ENCODE assay signal across 11 mouse cellular contexts in the genomic region with DNA sequence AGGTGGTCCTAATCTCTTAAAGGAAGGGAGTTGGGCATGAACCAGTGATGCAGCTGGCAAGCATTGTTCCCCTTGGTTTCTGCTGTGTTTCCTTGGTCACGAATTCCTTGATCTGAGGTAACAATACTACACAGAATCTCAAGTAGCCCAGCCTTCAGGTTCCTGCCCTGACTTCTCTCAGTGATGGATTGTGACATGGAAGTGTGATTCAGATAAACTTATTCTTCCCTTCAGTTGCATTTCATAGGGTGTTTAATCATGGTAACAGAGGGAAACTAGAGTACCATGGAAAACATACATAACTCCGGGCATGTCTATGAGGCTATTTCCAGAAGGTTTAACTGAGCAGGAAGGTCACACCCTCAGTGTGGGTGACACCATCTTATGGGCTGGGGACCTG. TPM values are rescaled to one million over a fixed set of nuclear protein-coding genes. Genes with fewer than 3 reads are reported as not detected.
A peak's percentile ranks its signal among the peaks of the same experiment; 100 is the strongest.
DNase-seq lines count a peak whose midpoint lies in the region; ATAC-seq and TF ChIP-seq lines count a peak whose summit lies in the region.
"Had no signal": no experiment of that assay in that cellular context is flagged by ENCODE, and none has a peak within 500 bp of the region (broad histone marks: within the 10 kb centered on the region; RNA-seq: fewer than 3 reads in every experiment).

A gene (minus strand): TSS at position 101 of the 400 bp plus-strand sequence.

- no peak within 1 kb of the TSS for H3K4me3 ChIP-seq in forebrain, embryonic 13.5 days
- no peak within 1 kb of the TSS for H3K4me3 ChIP-seq in forebrain, embryonic 10.5 days
- H3K4me3 ChIP-seq in lung, embryonic 15.5 days, result no peak within 1 kb of the TSS
- H3K4me3 ChIP-seq in liver, postnatal 0 days (ENCODE audit: low read depth, low read length), result no peak within 1 kb of the TSS
- H3K4me3 ChIP-seq: gastrocnemius, adult 2 months; limb, embryonic 15.5 days; neural tube, embryonic 12.5 days had no signal

- no peak for DNase-seq in forebrain, embryonic 10.5 days (ENCODE audit: extremely low spot score, low spot score)
- no peak for DNase-seq in lung, postnatal 25 days (ENCODE audit: low spot score)
- no peak for DNase-seq in adrenal gland, postnatal 14 days
- no peak for DNase-seq in liver, postnatal 0 days
- DNase-seq in left cerebral cortex, adult 18-20 months (ENCODE audit: low spot score in 2 of 2), result no peak
- no peak for DNase-seq in urinary bladder, adult 18-20 months (ENCODE audit: low spot score in 2 of 2)
- DNase-seq: gastrocnemius, adult 2 months had no signal

- peak within 1 kb of the TSS; percentile 25; the same call in 1 of the 2 replicates for H3K27ac ChIP-seq in forebrain, embryonic 13.5 days
- H3K27ac ChIP-seq in forebrain, embryonic 10.5 days, result no peak within 1 kb of the TSS
- no peak within 1 kb of the TSS for H3K27ac ChIP-seq in lung, embryonic 15.5 days
- no peak within 1 kb of the TSS for H3K27ac ChIP-seq in liver, postnatal 0 days (ENCODE audit: low read depth)
- H3K27ac ChIP-seq: gastrocnemius, adult 2 months; limb, embryonic 15.5 days; neural tube, embryonic 12.5 days had no signal

- H3K27me3 ChIP-seq in forebrain, embryonic 13.5 days, result no peaks in the 10 kb centered on the region
- no peaks in the 10 kb centered on the region for H3K27me3 ChIP-seq in forebrain, embryonic 10.5 days (ENCODE audit: poor library complexity, severe bottlenecking)
- H3K27me3 ChIP-seq in lung, embryonic 15.5 days, result no peaks in the 10 kb centered on the region
- no peaks in the 10 kb centered on the region for H3K27me3 ChIP-seq in liver, postnatal 0 days (ENCODE audit: insufficient read depth, low read length)
- H3K27me3 ChIP-seq: limb, embryonic 15.5 days; neural tube, embryonic 12.5 days had no signal

- no peak within 1 kb of the TSS for H3K4me2 ChIP-seq in forebrain, embryonic 13.5 days
- no peak within 1 kb of the TSS for H3K4me2 ChIP-seq in lung, embryonic 15.5 days
- no peak within 1 kb of the TSS for H3K4me2 ChIP-seq in liver, postnatal 0 days (ENCODE audit: low read depth, low read length)
- H3K4me2 ChIP-seq: limb, embryonic 15.5 days; neural tube, embryonic 12.5 days had no signal

- H3K9ac ChIP-seq in forebrain, embryonic 13.5 days, result no peak within 1 kb of the TSS
- H3K9ac ChIP-seq in lung, embryonic 15.5 days, result no peak within 1 kb of the TSS
- H3K9ac ChIP-seq in liver, postnatal 0 days (replicated peaks), result no peak within 1 kb of the TSS
- H3K9ac ChIP-seq: limb, embryonic 15.5 days; neural tube, embryonic 12.5 days had no signal

- H3K9me3 ChIP-seq in forebrain, embryonic 13.5 days (replicated peaks), result no peaks in the 10 kb centered on the region
- H3K9me3 ChIP-seq in forebrain, embryonic 10.5 days, result no peaks in the 10 kb centered on the region
- H3K9me3 ChIP-seq in lung, embryonic 15.5 days, result no peaks in the 10 kb centered on the region
- no peaks in the 10 kb centered on the region for H3K9me3 ChIP-seq in liver, postnatal 0 days (ENCODE audit: low read length)
- H3K9me3 ChIP-seq: limb, embryonic 15.5 days; neural tube, embryonic 12.5 days had no signal

- TF ChIP-seq EP300 in liver, postnatal 0 days (IDR thresholded peaks at IDR 0.05; ENCODE audit: low read depth), result no peak

- ATAC-seq in forebrain, embryonic 13.5 days, result no peak
- no peak for ATAC-seq in lung, embryonic 15.5 days (ENCODE audit: borderline replicate concordance, extremely low read depth, low FRiP score, low TSS enrichment)
- no peak for ATAC-seq in liver, postnatal 0 days

- WGBS in forebrain, embryonic 13.5 days, result 90% methylated on average over 2 of the region's 2 CpGs
- 89% methylated on average over 2 of the region's 2 CpGs for whole genome bisulfite sequencing in forebrain, embryonic 10.5 days
- WGBS in lung, embryonic 15.5 days, result 80% methylated on average over 2 of the region's 2 CpGs
- 67% methylated on average over 2 of the region's 2 CpGs for WGBS in liver, postnatal 0 days (ENCODE audit: insufficient replicate concordance)

- H3K4me1 ChIP-seq in forebrain, embryonic 13.5 days, result peaks cover 10% of the 10 kb centered on the region; the same call in 1 of the 2 replicates
- peaks cover 19% of the 10 kb centered on the region for H3K4me1 ChIP-seq in forebrain, embryonic 10.5 days
- no peaks in the 10 kb centered on the region for H3K4me1 ChIP-seq in lung, embryonic 15.5 days
- no peaks in the 10 kb centered on the region; the same call in 1 of the 2 replicates for H3K4me1 ChIP-seq in liver, postnatal 0 days (ENCODE audit: insufficient read depth)
- H3K4me1 ChIP-seq: limb, embryonic 15.5 days; neural tube, embryonic 12.5 days had no signal

- no peak for TF ChIP-seq CTCF in liver, postnatal 0 days (IDR thresholded peaks at IDR 0.05; ENCODE audit: low read depth)

- no peaks in the 10 kb centered on the region for H3K36me3 ChIP-seq in forebrain, embryonic 13.5 days (ENCODE audit: poor library complexity, severe bottlenecking)
- H3K36me3 ChIP-seq in forebrain, embryonic 10.5 days (replicated peaks), result no peaks in the 10 kb centered on the region
- H3K36me3 ChIP-seq in lung, embryonic 15.5 days, result no peaks in the 10 kb centered on the region
- no peaks in the 10 kb centered on the region for H3K36me3 ChIP-seq in liver, postnatal 0 days (replicated peaks; ENCODE audit: insufficient read depth, low read length)
- H3K36me3 ChIP-seq: limb, embryonic 15.5 days; neural tube, embryonic 12.5 days had no signal

RNA-seq across cellular contexts. Expression of the gene that starts here (rescaled TPM):
- 2.6 and 3.9 TPM in 2 replicates for polyA plus RNA-seq in forebrain, embryonic 13.5 days (2015; fragmentation: Nextera tagmentation; extraction: Ambion mirVana)
- polyA plus RNA-seq in forebrain, embryonic 10.5 days (2016; fragmentation: Nextera tagmentation; extraction: Ambion mirVana), result 3.1 and 3.4 TPM in 2 replicates
- polyA plus RNA-seq in lung, embryonic 15.5 days (2015; fragmentation: Nextera tagmentation; extraction: Ambion mirVana), result 23.6 and 28.5 TPM in 2 replicates
- 69.7 and 82.0 TPM in 2 replicates for total RNA-seq in adrenal gland, postnatal 14 days (2021)
- polyA plus RNA-seq in liver, postnatal 0 days (2015; fragmentation: Nextera tagmentation; extraction: Ambion mirVana), result 20.5 and 22.8 TPM in 2 replicates
- 1 to 10 TPM in 1 of 2 experiments, under 1 TPM in 1; 0.77 to 1.6 TPM for total RNA-seq in left cerebral cortex, adult 18-20 months (2021)

Comparison
In these comparisons a context has a peak if more than half of its experiments do, and no peak if none do; other contexts are left out.
1. RNA of the gene that starts here (total RNA-seq): 69.7 to 82.0 TPM in adrenal gland, postnatal 14 days; 0.77 to 1.6 TPM in left cerebral cortex, adult 18-20 months; every median in the first group is over 10 times any median in the second.